Mouse (Mus musculus): ENCODE results near the gene Racgap1. TPM values are rescaled to one million over a fixed set of nuclear protein-coding genes. Genes with fewer than 3 reads are reported as not detected.

Gene Racgap1
- 10 to 100 TPM; 28.0 to 36.0 TPM for polyA plus RNA-seq (2017; shearing (Covaris generic))

DNA sequence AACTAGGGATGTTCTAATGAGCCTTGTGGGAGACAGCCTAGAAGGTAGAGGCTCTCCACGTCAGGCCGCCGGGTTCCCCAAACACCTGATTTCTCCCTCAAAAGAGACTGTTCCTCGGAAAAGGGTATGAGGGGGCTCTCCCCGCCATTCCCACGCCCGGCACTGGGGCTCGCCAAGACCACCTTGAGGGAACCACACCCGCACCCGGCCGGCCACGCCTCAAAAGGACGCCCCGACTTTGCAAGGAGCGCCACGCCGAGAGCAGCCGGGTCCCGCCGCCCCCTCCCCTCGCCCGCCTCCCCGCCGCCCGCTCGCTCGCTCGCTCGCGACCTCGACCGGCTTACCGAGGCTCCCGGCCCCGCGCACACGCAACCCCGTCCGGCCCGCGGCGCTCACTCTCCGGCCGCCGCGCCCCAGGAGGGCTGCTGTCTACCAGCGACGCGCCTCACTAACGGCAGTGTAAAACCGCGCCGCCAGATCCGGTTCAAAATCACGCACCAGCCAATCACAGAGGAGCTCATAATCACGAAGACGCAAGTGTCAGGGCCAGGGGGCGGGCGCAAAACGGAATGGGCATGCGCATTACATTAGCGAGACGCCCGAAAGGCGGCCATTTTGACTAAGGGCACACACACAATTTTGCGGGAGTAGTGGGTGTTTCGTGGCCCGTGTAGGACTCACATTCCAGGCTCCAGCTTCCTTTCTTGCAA is at the start of gene Racgap1:
Gene Racgap1, minus strand, starts transcription at position 494 of the 710 bp plus-strand sequence.

DNA sequence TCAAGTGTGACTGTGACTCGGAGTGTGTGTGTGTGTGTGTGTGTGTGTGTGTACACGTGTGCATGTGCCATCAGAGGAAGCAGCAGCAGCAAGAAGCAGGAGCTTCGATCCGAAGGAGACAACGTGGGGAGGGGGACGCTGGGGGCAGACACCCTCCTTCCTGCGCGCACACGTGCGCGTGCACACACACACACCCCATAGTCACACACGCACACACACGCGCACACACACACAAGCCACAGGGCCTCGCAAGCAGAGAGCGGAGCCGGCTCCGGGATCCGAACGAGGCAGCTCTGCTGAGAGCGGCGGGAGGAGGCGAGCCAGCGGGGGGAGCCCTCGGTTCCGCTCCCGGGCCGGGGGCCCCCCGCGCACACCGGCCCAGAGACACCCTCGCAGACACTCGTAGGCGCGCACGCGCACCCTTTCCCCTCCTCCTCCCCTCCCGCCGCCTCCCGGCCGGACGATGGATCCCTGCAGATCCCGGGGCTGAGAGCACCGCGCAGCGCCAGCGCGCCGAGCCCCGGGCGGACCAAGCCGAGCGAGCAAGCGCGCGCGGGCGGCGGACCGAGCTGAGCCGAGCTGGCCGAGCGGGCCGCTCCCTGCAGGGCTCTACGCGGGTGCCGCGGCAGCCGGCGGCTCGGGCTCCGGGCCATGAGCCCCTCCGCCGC is 18.8 kb upstream of the Racgap1 start, which contains the start of gene Asic1:
Gene Asic1, plus strand, starts transcription at position 215 of the 668 bp plus-strand sequence.

DNA sequence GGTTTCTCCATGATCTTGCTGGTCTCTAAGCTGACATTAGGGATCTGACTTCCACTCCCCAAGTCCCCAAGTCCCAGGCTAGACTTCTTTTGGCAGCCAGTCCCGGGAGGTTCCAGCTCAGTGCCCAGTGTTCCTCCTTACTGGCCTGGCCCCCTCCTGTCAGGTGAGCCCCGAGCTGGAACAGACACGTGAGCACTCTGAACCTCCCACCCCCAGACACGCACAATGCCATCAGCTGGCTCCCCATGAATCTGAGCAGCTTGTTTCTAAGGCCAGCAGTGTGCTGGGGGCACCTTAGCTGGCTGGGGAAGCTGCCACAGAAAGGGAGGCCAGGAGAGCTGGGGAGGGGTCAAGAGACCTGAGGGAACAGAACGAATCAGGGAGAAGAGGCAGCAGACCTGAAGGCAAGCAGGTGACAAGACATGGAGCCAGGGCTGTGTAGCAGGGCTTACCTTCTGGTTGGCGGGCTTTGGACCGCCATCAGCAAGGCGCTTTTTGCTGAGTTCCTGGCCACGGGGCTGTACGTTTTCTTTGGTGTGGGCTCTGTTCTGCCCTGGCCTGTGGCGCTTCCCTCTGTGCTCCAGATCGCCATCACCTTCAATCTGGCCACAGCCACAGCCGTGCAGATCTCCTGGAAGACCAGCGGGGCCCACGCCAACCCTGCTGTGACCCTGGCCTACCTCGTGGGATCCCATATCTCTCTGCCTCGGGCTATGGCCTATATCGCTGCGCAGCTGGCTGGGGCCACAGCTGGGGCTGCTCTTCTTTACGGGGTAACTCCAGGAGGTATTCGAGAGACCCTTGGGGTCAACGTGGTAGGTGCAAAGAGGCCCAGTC is 50.3 kb downstream of the Racgap1 start, which contains the start of gene Aqp6:
Gene Aqp6, plus strand, starts transcription at position 415 of the 837 bp plus-strand sequence.

DNA sequence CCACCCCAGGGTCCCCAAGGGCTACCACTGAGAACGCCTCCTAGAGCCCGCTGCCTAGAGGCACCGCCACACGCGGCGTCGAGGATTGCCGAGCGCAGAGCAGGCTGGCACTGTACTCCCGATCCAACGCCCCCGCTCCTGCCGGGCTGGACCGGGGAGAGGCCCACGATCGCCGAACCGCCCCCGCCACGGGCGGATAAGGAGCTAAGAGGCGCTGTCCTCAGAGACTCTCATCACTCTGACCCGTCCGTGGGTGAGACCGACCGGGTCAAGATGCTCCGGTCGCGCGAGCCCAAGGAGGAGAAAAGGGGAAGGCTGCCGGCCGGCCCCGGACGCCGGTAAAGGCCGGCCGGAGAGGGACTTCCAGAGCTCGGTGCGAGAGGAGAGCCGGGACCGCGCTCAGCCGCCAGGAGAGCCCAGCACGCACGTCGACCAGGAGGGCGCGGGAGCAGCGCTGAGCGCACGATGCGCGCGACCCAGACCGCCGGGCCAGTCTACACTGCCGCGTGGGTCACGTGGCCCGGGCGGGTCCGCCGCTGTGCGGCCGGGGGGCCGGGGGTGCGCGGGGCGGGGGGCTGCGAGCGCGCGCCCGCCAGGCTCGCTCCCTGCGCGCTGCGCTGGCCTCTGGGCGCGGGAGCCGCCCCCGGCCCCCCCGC is 60.9 kb downstream of the Racgap1 start, which contains the start of gene Aqp5:
Gene Aqp5, plus strand, starts transcription at position 354 of the 656 bp plus-strand sequence.

DNA sequence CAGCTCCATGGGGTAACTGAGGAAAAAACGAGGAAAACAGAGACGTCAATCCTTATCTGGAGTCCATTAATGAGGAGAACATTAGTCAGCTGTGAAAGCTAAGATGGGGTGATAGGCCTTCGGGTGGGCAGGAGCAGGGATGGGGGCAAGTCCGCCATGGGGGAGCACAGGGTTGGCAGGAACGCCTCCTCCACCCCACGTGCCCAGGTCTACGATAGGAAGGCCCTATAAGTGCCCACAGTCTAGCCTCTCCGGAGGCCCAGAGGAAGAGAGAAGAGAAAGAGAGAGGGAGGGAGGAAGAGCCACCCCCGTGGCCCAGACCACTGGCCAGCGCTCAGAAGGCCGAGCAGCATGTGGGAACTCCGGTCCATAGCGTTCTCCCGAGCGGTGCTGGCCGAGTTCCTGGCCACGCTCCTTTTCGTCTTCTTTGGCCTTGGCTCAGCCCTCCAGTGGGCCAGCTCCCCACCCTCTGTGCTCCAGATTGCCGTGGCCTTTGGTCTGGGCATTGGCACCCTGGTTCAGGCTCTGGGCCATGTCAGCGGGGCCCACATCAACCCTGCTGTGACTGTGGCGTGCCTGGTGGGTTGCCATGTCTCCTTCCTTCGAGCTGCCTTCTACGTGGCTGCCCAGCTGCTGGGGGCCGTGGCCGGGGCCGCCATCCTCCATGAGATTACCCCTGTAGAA is 72.5 kb downstream of the Racgap1 start, which contains the start of gene Aqp2:
Gene Aqp2, plus strand, starts transcription at position 254 of the 684 bp plus-strand sequence.

Other genes starting within 250 kb of the Racgap1 start
- 10 to 100 TPM in 1 of 2 experiments, 1 to 10 TPM in 1; 8.5 to 10.4 TPM for gene Nckap5l, start 193.9 kb downstream of the Racgap1 start, polyA plus RNA-seq (2017; shearing (Covaris generic))
- gene Bcdin3d, start 176.9 kb downstream of the Racgap1 start, polyA plus RNA-seq (2017; shearing (Covaris generic)) = 10 to 100 TPM; 22.9 to 25.2 TPM
- under 1 TPM; 0.17 to 0.23 TPM for gene Faim2, start 123.5 kb downstream of the Racgap1 start, polyA plus RNA-seq (2017; shearing (Covaris generic))
- gene Aqp2, start 72.6 kb downstream of the Racgap1 start, polyA plus RNA-seq (2017; shearing (Covaris generic)) = under 1 TPM; 0.18 to 0.86 TPM
- gene Aqp5, start 60.9 kb downstream of the Racgap1 start, polyA plus RNA-seq (2017; shearing (Covaris generic)) = 10 to 100 TPM in 1 of 2 experiments, under 1 TPM in 1; 0.16 to 11.5 TPM
- gene Aqp6, start 50.3 kb downstream of the Racgap1 start, polyA plus RNA-seq (2017; shearing (Covaris generic)) = under 1 TPM in 1 of 2 experiments, not detected in 1; 0.13 TPM
- 1 to 10 TPM; 1.1 to 3.2 TPM for gene Asic1, start 18.7 kb upstream of the Racgap1 start, polyA plus RNA-seq (2017; shearing (Covaris generic))
- gene Smarcd1, start 50.5 kb upstream of the Racgap1 start, polyA plus RNA-seq (2017; shearing (Covaris generic)) = 10 to 100 TPM; 24.6 to 34.1 TPM
- not detected for gene Gm17349, start 53.8 kb upstream of the Racgap1 start, polyA plus RNA-seq (2017; shearing (Covaris generic))
- gene Gpd1, start 65.9 kb upstream of the Racgap1 start, polyA plus RNA-seq (2017; shearing (Covaris generic)) = under 1 TPM in 1 of 2 experiments, not detected in 1; 0.94 TPM
- 100 to 1,000 TPM; 140 to 162 TPM for gene Cox14, start 74.0 kb upstream of the Racgap1 start, polyA plus RNA-seq (2017; shearing (Covaris generic))
- 10 to 100 TPM; 76.5 to 81.1 TPM for gene Cers5, start 121.2 kb upstream of the Racgap1 start, polyA plus RNA-seq (2017; shearing (Covaris generic))
- gene Lima1, start 223.8 kb upstream of the Racgap1 start, polyA plus RNA-seq (2017; shearing (Covaris generic)) = 1 to 10 TPM; 2.5 to 4.1 TPM

Measured in inflammation-experienced regulatory T-cells (primary cell).